Mouse (Mus musculus): ENCODE data around the gene Acr.

DNA sequence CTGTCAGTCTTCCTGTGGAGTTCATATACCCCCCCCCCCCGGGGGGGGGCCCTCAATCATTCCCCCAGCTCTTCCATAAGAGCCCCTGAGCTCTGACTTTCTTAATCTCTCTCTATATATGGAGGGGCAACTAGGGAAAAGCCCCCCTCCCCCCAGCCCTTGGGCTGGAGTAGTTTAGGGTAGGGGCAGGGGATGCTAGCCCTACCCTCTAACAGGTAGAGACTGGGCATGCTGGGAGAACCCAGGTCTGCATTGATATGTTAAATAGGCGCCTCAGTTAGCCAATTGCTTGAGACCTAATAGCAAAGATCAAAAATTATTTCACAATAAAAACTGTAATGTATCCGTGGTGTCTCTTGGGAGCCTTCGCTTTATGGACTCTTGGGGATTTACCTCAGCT lies 24.4 kb downstream of the Acr start:
- TF ChIP-seq CTCF (IDR thresholded peaks at IDR 0.05; ENCODE audit: extremely low read depth, insufficient read depth, insufficient read length, insufficient replicate concordance) (no peak), POLR2A (IDR thresholded peaks at IDR 0.05; ENCODE audit: low read depth, low read length) (no peak)

All from spleen, adult 2 months (tissue).